Mouse (Mus musculus): ENCODE measurements at regions not wholly inside any gene's neighbourhood (a gene's known extent, or its start where the extent isn't known, plus 50 kb on each side); places are given as distances from the start of the nearest gene placed in this dataset.

DNA sequence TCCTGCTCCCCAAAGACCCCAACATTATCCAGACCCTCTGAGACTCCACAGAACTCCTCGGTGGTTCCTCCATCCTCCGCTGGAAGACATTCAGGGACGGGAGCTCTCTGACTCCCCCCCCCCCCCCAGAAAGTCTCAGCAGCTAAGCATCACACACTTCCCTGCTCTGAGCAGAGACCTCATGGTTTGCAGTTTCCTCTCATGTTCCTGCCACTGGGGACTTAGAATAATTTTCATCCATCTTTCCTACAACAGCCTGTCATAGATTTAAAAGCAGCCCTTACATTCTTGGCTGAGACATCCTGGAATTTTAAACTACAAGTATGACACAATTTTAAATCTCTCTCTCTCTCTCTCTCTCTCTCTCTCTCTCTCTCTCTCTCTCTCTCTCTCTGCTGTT, 69.2 kb downstream of the Gpr65 start:
- DNase-seq (ENCODE audit: low spot score in 2 of 2): no peak

DNA sequence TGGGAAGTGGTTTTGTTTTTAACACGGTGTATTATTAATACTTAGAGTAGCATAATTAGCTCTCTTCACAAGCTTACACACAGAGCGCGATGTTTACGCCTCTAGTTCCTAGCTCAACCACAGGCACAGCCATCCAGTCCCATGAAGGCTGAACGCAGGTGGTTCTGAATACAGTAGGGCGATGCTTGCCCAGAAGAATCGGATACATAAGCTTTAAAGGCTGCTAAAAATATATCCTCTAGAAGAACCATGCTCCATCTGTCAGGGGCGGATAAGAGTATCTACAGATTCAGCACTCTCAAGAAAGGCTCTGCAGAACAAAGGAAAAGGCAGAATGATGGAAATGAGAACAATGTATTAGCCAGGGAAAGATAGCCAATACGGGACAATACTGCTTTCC, 71.1 kb downstream of the Gpr65 start:
- no peak for DNase-seq (ENCODE audit: low spot score in 2 of 2)

GRCm38 (mm10) chr12:98342158-98342557, 73.7 kb downstream of the Gpr65 start:
- no peak for DNase-seq (ENCODE audit: low spot score in 2 of 2)

DNA sequence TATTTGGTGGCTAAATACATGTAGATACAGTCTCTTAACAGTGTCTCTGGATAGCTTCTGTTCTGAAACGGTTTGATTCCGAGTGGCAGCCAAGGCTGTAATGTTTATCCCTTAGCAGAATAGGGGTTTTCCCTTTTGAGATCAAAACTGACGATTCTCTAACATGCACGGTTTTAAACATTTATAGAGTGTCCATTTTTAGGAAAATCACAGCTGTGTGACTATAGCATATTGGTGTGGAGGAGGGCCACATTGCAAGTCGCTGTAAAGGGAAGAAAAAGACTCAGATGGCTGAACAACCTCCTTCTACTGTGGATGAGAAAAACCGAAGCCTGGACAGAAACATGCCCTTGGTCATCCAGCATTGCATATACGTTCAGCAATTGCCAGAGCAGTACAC, 75.2 kb downstream of the Gpr65 start:
- no peak for DNase-seq (ENCODE audit: low spot score in 2 of 2)

- DNase-seq (ENCODE audit: low spot score in 2 of 2): no peak
These were observed 78.6 kb downstream of the Gpr65 start for GRCm38 (mm10) chr12:98347056-98347455.

- DNase-seq (ENCODE audit: low spot score in 2 of 2): peak in 1 of 2 experiments; percentile 24
These were observed 79.3 kb downstream of the Gpr65 start for GRCm38 (mm10) chr12:98347550-98348318.

GRCm38 (mm10) chr12:98349864-98350643, 81.6 kb downstream of the Gpr65 start:
- no peak for DNase-seq (ENCODE audit: low spot score in 2 of 2)

DNA sequence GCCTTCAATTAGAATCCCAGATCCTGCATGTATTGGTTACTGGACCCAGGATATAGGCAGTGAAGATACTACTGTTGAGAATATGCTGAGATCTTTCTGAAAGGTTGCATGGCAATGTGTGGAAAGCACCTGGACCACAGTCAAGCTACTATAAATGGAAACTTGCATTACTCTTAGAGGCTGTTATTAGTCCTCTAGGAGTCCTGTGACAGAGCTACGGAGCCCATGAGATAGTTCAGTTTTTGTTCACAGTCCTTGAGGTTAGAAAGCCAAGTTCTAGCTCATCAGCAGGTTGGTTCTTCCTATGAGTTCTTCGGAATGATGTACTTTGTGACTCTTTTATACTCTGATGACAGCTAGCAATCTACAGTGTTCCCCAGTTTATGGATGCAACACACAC, 84.0 kb downstream of the Gpr65 start:
- no peak for DNase-seq (ENCODE audit: low spot score in 2 of 2)

- DNase-seq (ENCODE audit: low spot score in 2 of 2): no peak
These were observed 86.1 kb downstream of the Gpr65 start for GRCm38 (mm10) chr12:98354545-98354944.

- DNase-seq (ENCODE audit: low spot score in 2 of 2): no peak
These were observed 99.1 kb downstream of the Gpr65 start for GRCm38 (mm10) chr12:98367583-98367982.

DNA sequence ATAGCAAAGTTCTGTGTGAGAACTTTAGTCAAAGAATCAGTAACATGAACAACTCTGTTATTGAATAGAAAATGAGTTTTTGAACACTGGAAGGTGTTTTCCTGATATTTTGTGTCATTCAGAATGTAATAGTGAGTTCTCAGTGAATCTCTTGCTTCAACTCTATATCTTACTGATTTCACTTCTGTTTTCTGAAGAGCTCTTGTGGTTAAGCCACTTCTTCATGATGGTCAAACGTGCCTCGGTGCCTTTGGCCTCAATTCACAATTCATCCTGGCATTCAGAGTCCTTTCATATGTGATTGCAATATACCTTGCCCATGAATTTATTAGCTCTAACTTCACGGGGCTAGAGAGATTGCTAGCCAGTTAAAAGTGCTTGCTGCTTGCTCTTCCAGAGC, 102.3 kb downstream of the Gpr65 start:
- DNase-seq (ENCODE audit: low spot score in 2 of 2): no peak

GRCm38 (mm10) chr12:98375214-98375910, 106.9 kb downstream of the Gpr65 start:
- DNase-seq (ENCODE audit: low spot score in 2 of 2): no peak

Measured in gastrocnemius, postnatal 4 days (tissue).